In genomic region chr10:85146282-85146681, GRCm38 (mm10) we compare ENCODE assay signal across 19 mouse cellular contexts. TPM values are rescaled to one million over a fixed set of nuclear protein-coding genes. Genes with fewer than 3 reads are reported as not detected.
DNase-seq lines count a peak whose midpoint lies in the region; ATAC-seq lines count a peak whose summit lies in the region.
"Had no signal": no experiment of that assay in that cellular context is flagged by ENCODE, and none has a peak within 500 bp of the region (broad histone marks: within the 10 kb centered on the region; RNA-seq: fewer than 3 reads in every experiment).

No protein-coding gene starts in this region.

- H3K9ac ChIP-seq in midbrain, embryonic 15.5 days: no peak overlapping the region
- H3K9ac ChIP-seq: forebrain, embryonic 13.5 days; heart, embryonic 13.5 days; hindbrain, embryonic 15.5 days; kidney, embryonic 15.5 days had no signal

- intact Hi-C loops in left cerebral cortex, postnatal 25 days (cut with DNase I): no loop called here

- peak; percentile 32 for DNase-seq in cerebellum, adult 11 months
- no peak for DNase-seq in cerebellum, postnatal 4 days (ENCODE audit: low spot score in 2 of 2)
- DNase-seq in 3134 (ENCODE audit: extremely low read depth, insufficient read length, low spot score): peak; percentile 29
- peak; percentile 44 for DNase-seq in cerebellum, adult 8-10 months
- peak; percentile 38 to 42 for DNase-seq in cerebellum, postnatal 36 days
- DNase-seq in left cerebral cortex, postnatal 25 days (ENCODE audit: low spot score in 2 of 2): no peak
- DNase-seq: adrenal gland, postnatal 14 days; gastrocnemius, postnatal 14 days; heart, postnatal 36 days; kidney, adult 2 months had no signal

- no peak overlapping the region for H3K4me2 ChIP-seq in midbrain, embryonic 15.5 days
- H3K4me2 ChIP-seq: forebrain, embryonic 13.5 days; heart, embryonic 13.5 days; hindbrain, embryonic 15.5 days; kidney, embryonic 15.5 days had no signal

- no peaks in the 10 kb centered on the region for H3K9me3 ChIP-seq in midbrain, embryonic 15.5 days
- H3K9me3 ChIP-seq: embryonic facial prominence, embryonic 10.5 days; forebrain, embryonic 13.5 days; heart, embryonic 13.5 days; hindbrain, embryonic 15.5 days; kidney, embryonic 15.5 days had no signal

- no peaks in the 10 kb centered on the region for H3K4me1 ChIP-seq in midbrain, embryonic 15.5 days
- H3K4me1 ChIP-seq: embryonic facial prominence, embryonic 10.5 days; forebrain, embryonic 13.5 days; heart, embryonic 13.5 days; hindbrain, embryonic 15.5 days; kidney, embryonic 15.5 days had no signal

- no peak overlapping the region for H3K4me3 ChIP-seq in midbrain, embryonic 15.5 days
- H3K4me3 ChIP-seq: embryonic facial prominence, embryonic 10.5 days; forebrain, embryonic 13.5 days; heart, embryonic 13.5 days; hindbrain, embryonic 15.5 days; kidney, embryonic 15.5 days had no signal

- H3K36me3 ChIP-seq in midbrain, embryonic 15.5 days (replicated peaks): peaks cover 9% of the 10 kb centered on the region; the same call in 1 of the 2 replicates

- H3K27me3 ChIP-seq in midbrain, embryonic 15.5 days (replicated peaks): no peaks in the 10 kb centered on the region
- H3K27me3 ChIP-seq: forebrain, embryonic 13.5 days; heart, embryonic 13.5 days; hindbrain, embryonic 15.5 days; kidney, embryonic 15.5 days had no signal

- H3K27ac ChIP-seq in midbrain, embryonic 15.5 days: no peak overlapping the region
- H3K27ac ChIP-seq: embryonic facial prominence, embryonic 10.5 days; forebrain, embryonic 13.5 days; heart, embryonic 13.5 days; hindbrain, embryonic 15.5 days; kidney, embryonic 15.5 days had no signal

- WGBS in midbrain, embryonic 15.5 days: 89% methylated on average over 14 of the region's 14 CpGs

- ATAC-seq in midbrain, embryonic 15.5 days (replicated peaks): no peak
- ATAC-seq: activated CD4-positive, CD25-positive, alpha-beta regulatory T cell, adult 4 months; forebrain, embryonic 13.5 days; intestine, embryonic 16.5 days had no signal

RNA-seq across cellular contexts. Expression of gene Mterf2, which starts 18.5 kb away (rescaled TPM):
- 27.0 and 27.9 TPM in 2 replicates for polyA plus RNA-seq in midbrain, embryonic 15.5 days (2015; fragmentation: Nextera tagmentation; extraction: Ambion mirVana)
- 10 to 100 TPM; 14.8 to 17.3 TPM for total RNA-seq in left cerebral cortex, postnatal 25 days (2021)

RNA-seq across cellular contexts. Expression of gene Cry1, which starts 38.6 kb away (rescaled TPM):
- 38.8 and 41.2 TPM in 2 replicates for polyA plus RNA-seq in midbrain, embryonic 15.5 days (2015; fragmentation: Nextera tagmentation; extraction: Ambion mirVana)
- total RNA-seq in left cerebral cortex, postnatal 25 days (2021): 10 to 100 TPM; 18.6 to 19.5 TPM
- total RNA-seq: MEL had no signal

RNA-seq across cellular contexts. Expression of gene Tmem263, which starts 43.9 kb away (rescaled TPM):
- 52.3 and 52.8 TPM in 2 replicates for polyA plus RNA-seq in midbrain, embryonic 15.5 days (2015; fragmentation: Nextera tagmentation; extraction: Ambion mirVana)
- total RNA-seq in left cerebral cortex, postnatal 25 days (2021): 10 to 100 TPM; 39.7 to 40.6 TPM

RNA-seq across cellular contexts. Expression of gene Fhl4, which starts 44.0 kb away (rescaled TPM):
- 2.4 and 2.6 TPM in 2 replicates for polyA plus RNA-seq in midbrain, embryonic 15.5 days (2015; fragmentation: Nextera tagmentation; extraction: Ambion mirVana)
- total RNA-seq in left cerebral cortex, postnatal 25 days (2021): 1 to 10 TPM in 1 of 2 experiments, under 1 TPM in 1; 0.55 to 1.3 TPM

Comparison
In these comparisons a context has a peak if more than half of its experiments do, and no peak if none do; other contexts are left out.
1. DNase-seq: peak in cerebellum, adult 11 months (single experiment), 3134 (single experiment), cerebellum, adult 8-10 months (single experiment) and cerebellum, postnatal 36 days (2 of 2); none in cerebellum, postnatal 4 days (0 of 2) and left cerebral cortex, postnatal 25 days (0 of 2).